Mouse (Mus musculus) embryo, embryonic 10 days (tissue): ENCODE measurements around the gene Tmem108.

Source experiments
- DNase-seq: peaks from one replicate; pipeline ENCODE4 v3.0.0-alpha.2; 2015; ENCODE audit warnings: low spot score

Tmem108 gene

GRCm38 (mm10) chr9:103761647-103762084 lies at the start of gene Tmem108:
Gene Tmem108, minus strand, starts transcription at chr9:103761837.
- peak; percentile 94 for DNase-seq

GRCm38 (mm10) chr9:103789029-103789428 lies 27.4 kb upstream of the Tmem108 start:
- no peak for DNase-seq

DNA sequence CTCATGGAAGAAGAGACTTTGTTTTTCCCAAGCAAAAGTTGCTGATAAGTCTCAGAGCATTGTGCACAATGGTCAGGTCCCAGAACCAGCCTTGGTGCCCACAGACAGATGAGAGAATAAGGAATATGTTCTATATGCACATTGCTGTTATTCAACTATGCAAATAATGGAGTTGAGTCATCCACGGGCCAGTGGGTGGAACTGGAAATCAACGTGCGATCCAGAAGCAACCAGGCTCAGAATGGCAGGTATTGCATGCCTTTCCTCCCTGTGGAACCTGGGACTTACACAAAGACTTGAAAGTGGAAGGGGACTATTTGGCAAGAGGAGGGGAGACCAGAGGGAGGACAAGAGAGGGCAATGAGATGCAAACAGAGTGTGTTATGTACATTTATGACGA lies 22.5 kb upstream of the Tmem108 start:
- DNase-seq = no peak

- DNase-seq = no peak
Observed at GRCm38 (mm10) chr9:103783276-103783675, 21.6 kb upstream of the Tmem108 start.

- DNase-seq = no peak
Observed at GRCm38 (mm10) chr9:103782306-103782705, 20.7 kb upstream of the Tmem108 start.

DNA sequence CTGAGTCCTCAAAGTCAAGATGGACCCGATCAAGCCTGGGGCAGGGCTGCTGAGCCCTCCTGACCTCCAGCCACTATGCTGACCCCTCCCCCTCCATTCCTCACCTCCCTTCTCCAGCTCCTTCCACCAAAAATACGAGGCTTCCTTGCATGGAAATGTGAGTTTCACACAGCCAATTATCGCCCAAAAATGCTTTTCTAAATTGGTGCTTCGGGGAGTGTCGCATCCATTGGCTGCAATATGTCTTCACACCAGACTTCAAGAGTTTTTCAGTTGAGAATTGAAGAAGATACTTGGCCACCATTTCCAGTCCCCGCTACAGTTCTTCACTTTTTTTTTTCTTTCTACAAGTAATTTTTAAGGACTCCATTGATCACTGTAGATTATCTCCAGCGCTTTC lies 19.8 kb upstream of the Tmem108 start:
- DNase-seq = no peak

- DNase-seq = no peak
Observed at GRCm38 (mm10) chr9:103780598-103780997, 19.0 kb upstream of the Tmem108 start.

GRCm38 (mm10) chr9:103778185-103778584 lies 16.5 kb upstream of the Tmem108 start:
- DNase-seq = no peak

DNA sequence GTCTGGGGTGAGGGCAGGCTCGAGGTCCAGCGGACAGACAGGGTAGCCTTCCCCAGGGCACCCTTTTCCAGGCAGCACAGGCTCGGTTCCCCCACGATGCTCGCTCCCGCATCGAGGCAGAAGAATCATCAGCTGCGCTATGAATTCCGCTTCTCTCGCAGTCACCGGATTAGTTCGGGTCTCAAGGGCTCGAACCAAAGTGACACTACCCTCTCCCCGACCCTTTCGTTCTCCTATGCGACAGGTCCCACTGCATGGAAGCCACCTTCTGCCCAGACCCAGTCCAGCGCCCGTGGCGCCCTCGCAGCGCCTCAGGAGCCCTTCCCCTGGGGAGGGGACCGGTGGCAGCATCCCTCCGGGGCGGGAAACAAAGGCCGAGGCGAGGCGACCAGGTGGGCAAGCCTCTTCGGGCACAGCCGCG lies 476 bp downstream of the Tmem108 start:
- peak; percentile 45 for DNase-seq

GRCm38 (mm10) chr9:103760356-103760755 lies 1.3 kb downstream of the Tmem108 start:
- DNase-seq = no peak

GRCm38 (mm10) chr9:103759829-103760228 lies 1.8 kb downstream of the Tmem108 start:
- DNase-seq = no peak

DNA sequence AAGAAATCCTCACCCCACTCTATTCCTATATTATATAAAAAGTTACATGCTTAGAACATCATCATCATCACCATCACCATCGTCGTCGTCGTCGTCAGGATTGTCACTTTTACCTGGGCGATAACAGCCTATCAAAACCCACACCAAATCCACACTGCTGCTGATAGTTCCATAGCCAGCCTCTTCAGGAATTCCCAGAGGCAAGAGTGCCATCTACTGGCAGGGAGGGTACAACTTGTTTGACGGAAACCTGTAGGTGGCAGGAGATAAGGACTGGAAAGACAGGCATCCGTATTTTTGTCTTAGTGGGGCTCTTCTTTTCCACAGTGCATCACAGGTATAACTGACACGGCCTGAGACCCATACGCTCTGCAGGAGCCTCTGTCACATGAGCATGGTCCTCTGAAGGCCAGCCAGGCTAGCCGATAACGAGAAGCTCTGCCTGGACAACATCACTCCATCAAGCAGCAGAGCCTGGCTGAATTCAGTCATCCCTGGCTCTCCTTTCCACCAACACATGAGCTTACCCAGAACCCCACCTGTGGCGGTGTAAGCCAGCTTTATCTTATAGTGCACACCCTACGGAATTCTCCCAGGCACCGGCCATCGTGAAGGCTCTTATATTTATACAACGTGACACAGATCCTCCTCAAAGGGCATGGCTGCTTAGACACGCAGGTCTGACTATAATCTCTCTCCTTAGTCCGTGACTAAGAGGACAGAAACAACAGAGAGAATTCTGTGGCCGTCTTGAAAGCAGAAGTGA lies 2.5 kb downstream of the Tmem108 start:
- peak; percentile 92 for DNase-seq

- no peak for DNase-seq
Observed at GRCm38 (mm10) chr9:103758246-103758645, 3.4 kb downstream of the Tmem108 start.

GRCm38 (mm10) chr9:103752618-103753017 lies 9.0 kb downstream of the Tmem108 start:
- DNase-seq = no peak

- peak; percentile 56 for DNase-seq
Observed at GRCm38 (mm10) chr9:103751568-103751967, 10.1 kb downstream of the Tmem108 start.

- DNase-seq = no peak
Observed at GRCm38 (mm10) chr9:103750491-103750890, 11.1 kb downstream of the Tmem108 start.

DNA sequence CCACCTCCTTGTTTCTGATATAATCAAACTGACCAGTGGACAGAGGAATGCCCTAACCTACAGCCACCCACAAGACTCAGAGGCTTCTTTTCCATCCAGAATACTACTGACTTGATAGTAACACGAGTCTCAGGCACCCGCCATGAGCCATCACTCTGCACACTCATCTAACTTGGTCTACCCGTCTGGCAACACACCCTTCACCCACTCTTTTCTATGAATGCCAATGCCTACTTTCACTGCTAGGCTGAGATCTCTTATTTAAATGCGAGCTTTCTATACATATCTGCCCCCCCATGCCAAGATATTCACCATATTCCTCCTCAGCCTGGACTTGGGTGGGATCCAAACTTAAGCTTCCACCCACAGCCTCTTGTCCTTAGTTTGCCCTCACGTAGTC lies 15.0 kb downstream of the Tmem108 start:
- no peak for DNase-seq

- DNase-seq = no peak
Observed at GRCm38 (mm10) chr9:103740145-103740544, 21.5 kb downstream of the Tmem108 start.

DNA sequence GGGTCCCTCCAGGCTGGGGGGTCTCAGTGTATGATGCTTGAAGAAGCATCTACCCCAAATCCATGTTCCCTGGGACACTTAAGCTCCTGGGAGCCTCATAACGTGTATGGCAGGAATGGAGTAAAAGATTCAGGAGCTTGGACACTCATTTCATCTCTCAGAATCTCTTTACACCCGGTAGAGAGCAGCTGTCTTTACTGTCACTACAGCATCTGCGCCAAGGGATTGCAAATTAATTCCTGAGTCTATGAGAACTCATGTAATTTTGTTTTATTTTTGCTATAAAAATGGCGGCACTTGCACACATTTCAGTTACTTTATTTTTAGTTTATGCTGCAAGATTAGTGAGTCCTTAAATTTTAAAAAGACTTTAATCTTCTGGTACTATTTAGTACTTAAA lies 22.6 kb downstream of the Tmem108 start:
- DNase-seq = no peak

- DNase-seq = no peak
Observed at GRCm38 (mm10) chr9:103729716-103730115, 31.9 kb downstream of the Tmem108 start.

- DNase-seq = no peak
Observed at GRCm38 (mm10) chr9:103726751-103727462, 34.7 kb downstream of the Tmem108 start.

DNA sequence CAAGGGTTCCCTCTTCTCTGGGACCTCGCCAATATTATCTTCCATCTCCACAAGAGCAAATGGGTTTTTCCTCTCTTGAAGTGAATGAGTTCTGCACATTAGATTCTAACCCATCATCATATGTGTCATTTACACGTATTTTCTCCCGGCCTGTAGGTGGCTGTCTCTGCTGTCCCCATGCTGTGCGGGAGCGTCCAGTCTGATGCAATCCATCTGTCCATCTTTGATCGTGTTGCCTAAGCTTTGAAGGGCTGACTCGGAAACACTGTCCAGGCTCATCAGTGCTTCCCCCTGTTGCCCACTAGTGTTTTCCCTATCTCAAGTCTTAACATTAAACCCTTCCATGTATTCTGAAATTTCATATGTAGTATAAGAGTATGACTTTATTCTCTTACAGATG lies 36.1 kb downstream of the Tmem108 start:
- no peak for DNase-seq

DNA sequence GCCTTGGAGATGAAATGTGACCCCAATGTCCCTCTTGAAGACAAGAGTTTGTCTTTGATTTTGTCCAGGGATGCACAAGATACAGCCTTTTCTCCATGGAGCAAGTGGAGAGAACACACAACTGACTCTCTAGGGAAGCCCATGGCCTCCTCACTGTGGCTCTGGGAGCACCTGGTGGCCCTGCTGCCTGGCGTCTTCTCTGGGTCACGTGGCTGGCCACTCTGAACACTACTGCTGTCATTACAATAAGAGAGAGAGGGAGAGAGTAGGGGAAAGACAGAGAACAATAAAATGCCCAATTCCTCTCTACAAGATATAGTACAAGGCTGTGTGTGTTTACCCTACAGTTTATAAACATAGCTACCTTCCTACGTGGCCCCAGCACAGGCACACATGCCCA lies 40.2 kb downstream of the Tmem108 start:
- DNase-seq = no peak
